Mouse (Mus musculus) monocyte, adult 2 months (primary cell): ENCODE measurements around the gene Gm11111.

Experiments used
- DNase-seq, 2 experiments: peaks; one replicate each; pipeline ENCODE4 v3.0.0; 2022; ENCODE audit warnings: low spot score in 2 of 2, low read depth in 1 of 2

The Gm11111 gene

GRCm38 (mm10) chr5:98580811-98581210, 28.3 kb downstream of the Gm11111 start:
- no peak for DNase-seq

- no peak for DNase-seq
These were observed 29.6 kb downstream of the Gm11111 start for GRCm38 (mm10) chr5:98582051-98582450.

- DNase-seq, result no peak
These were observed 33.4 kb downstream of the Gm11111 start for GRCm38 (mm10) chr5:98585915-98586314.
